Mouse (Mus musculus): ENCODE measurements around the gene Gm13289. TPM values are rescaled to one million over a fixed set of nuclear protein-coding genes. Genes with fewer than 3 reads are reported as not detected.
"Not testable (repeated sequence)": the region's sequence is repeated elsewhere in the genome, so short reads cannot be mapped to it uniquely, and the experiment has no call there.

Gm13289 gene
- total RNA-seq, 4 experiments from 2014 or later, result not detected

DNA sequence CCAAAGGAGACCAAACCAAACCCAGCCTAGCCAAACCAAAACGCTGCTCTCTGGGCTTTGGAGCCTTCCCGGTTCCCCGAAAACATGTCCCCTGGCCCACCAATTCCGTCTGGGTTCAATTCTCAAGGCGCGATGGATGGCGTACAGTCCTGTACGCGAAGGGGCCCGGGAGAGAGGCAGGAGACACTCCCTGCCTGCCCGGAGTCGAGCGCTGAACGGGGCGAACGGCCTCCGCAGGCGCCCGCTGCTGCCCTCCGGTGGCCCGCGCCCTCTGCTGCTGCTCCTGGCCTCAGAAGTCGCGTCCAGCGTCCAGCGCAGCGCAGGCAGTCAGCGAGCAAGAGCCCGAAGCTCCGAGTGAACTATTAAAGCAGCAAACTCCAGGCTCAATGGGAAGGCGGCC lies 5.6 kb downstream of the Gm13289 start:
- not testable (repeated sequence) for DNase-seq (ENCODE audit: low spot score in 2 of 2)

DNA sequence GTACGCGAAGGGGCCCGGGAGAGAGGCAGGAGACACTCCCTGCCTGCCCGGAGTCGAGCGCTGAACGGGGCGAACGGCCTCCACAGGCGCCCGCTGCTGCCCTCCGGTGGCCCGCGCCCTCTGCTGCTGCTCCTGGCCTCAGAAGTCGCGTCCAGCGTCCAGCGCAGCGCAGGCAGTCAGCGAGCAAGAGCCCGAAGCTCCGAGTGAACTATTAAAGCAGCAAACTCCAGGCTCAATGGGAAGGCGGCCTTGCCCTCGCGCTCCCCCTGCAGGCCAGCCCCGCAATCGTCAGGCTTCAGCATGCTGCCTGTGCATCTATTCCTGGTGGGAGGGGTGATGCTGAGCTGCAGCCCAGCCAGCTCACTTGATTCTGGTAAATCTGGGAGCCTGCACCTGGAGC lies 8.7 kb downstream of the Gm13289 start, which contains the start of gene Gm13276:
Gm13276 (plus strand) TSS at position 301 of the 400 bp plus-strand sequence.
- DNase-seq (ENCODE audit: low spot score in 2 of 2), result not testable (repeated sequence)

DNA sequence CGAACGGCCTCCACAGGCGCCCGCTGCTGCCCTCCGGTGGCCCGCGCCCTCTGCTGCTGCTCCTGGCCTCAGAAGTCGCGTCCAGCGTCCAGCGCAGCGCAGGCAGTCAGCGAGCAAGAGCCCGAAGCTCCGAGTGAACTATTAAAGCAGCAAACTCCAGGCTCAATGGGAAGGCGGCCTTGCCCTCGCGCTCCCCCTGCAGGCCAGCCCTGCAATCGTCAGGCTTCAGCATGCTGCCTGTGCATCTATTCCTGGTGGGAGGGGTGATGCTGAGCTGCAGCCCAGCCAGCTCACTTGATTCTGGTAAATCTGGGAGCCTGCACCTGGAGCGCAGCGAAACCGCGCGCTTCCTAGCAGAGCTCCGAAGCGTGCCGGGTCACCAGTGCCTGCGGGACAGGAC lies 11.7 kb downstream of the Gm13289 start, which contains the start of gene Gm13277:
Gm13277 (plus strand) TSS at position 231 of the 400 bp plus-strand sequence.
- peak; percentile 25 to 55 for DNase-seq (ENCODE audit: low spot score in 2 of 2)

DNA sequence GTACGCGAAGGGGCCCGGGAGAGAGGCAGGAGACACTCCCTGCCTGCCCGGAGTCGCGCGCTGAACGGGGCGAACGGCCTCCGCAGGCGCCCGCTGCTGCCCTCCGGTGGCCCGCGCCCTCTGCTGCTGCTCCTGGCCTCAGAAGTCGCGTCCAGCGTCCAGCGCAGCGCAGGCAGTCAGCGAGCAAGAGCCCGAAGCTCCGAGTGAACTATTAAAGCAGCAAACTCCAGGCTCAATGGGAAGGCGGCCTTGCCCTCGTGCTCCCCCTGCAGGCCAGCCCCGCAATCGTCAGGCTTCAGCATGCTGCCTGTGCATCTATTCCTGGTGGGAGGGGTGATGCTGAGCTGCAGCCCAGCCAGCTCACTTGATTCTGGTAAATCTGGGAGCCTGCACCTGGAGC lies 14.5 kb downstream of the Gm13289 start, which contains the start of gene Gm13278:
Gm13278 (plus strand) TSS at position 301 of the 400 bp plus-strand sequence.
- DNase-seq (ENCODE audit: low spot score in 2 of 2), result not testable (repeated sequence)

DNA sequence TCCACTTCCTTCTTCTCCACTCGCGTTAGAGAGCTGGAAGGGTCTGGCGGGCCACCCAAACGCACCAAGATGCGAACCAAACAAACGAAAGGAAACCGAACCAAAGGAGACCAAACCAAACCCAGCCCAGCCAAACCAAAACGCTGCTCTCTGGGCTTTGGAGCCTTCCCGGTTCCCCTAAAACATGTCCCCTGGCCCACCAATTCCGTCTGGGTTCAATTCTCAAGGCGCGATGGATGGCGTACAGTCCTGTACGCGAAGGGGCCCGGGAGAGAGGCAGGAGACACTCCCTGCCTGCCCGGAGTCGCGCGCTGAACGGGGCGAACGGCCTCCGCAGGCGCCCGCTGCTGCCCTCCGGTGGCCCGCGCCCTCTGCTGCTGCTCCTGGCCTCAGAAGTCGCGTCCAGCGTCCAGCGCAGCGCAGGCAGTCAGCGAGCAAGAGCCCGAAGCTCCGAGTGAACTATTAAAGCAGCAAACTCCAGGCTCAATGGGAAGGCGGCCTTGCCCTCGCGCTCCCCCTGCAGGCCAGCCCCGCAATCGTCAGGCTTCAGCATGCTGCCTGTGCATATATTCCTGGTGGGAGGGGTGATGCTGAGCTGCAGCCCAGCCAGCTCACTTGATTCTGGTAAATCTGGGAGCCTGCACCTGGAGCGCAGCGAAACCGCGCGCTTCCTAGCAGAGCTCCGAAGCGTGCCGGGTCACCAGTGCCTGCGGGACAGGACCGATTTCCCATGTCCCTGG lies 17.4 kb downstream of the Gm13289 start, which contains the start of gene Gm13275:
Gm13275 (plus strand) TSS at position 552 of the 740 bp plus-strand sequence.
- DNase-seq (ENCODE audit: low spot score in 2 of 2), result peak; percentile 62 to 66

DNA sequence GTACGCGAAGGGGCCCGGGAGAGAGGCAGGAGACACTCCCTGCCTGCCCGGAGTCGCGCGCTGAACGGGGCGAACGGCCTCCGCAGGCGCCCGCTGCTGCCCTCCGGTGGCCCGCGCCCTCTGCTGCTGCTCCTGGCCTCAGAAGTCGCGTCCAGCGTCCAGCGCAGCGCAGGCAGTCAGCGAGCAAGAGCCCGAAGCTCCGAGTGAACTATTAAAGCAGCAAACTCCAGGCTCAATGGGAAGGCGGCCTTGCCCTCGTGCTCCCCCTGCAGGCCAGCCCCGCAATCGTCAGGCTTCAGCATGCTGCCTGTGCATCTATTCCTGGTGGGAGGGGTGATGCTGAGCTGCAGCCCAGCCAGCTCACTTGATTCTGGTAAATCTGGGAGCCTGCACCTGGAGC lies 20.4 kb downstream of the Gm13289 start, which contains the start of gene Gm13279:
Gm13279 (plus strand) TSS at position 301 of the 400 bp plus-strand sequence.
- not testable (repeated sequence) for DNase-seq (ENCODE audit: low spot score in 2 of 2)

DNA sequence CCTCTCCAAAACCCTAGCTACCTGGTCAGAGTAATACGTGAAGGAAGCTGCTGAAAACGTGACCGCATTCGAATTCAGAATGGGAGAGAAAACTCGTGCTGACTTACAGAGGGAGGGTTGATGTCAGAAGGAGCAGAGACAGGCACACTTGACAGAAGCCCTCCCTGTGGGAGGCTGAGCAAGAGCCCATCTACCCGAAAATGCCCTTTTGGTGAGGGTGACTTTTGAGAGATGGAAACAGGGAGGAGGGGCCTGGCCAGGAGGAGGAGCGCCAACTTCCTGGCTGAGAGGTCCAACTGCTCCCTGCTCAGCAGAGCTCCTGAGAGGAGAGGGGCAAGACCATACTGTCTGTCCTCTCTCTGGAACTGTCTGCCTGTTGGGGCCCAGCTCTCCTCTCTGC lies 22.6 kb downstream of the Gm13289 start, which contains the start of gene Gm13285:
Gm13285 (plus strand) TSS at position 301 of the 400 bp plus-strand sequence.
- DNase-seq (ENCODE audit: low spot score in 2 of 2), result not testable (repeated sequence)

DNA sequence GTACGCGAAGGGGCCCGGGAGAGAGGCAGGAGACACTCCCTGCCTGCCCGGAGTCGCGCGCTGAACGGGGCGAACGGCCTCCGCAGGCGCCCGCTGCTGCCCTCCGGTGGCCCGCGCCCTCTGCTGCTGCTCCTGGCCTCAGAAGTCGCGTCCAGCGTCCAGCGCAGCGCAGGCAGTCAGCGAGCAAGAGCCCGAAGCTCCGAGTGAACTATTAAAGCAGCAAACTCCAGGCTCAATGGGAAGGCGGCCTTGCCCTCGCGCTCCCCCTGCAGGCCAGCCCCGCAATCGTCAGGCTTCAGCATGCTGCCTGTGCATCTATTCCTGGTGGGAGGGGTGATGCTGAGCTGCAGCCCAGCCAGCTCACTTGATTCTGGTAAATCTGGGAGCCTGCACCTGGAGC lies 26.2 kb downstream of the Gm13289 start, which contains the start of gene Gm13287:
Gm13287 (plus strand) TSS at position 301 of the 400 bp plus-strand sequence.
- not testable (repeated sequence) for DNase-seq (ENCODE audit: low spot score in 2 of 2)

DNA sequence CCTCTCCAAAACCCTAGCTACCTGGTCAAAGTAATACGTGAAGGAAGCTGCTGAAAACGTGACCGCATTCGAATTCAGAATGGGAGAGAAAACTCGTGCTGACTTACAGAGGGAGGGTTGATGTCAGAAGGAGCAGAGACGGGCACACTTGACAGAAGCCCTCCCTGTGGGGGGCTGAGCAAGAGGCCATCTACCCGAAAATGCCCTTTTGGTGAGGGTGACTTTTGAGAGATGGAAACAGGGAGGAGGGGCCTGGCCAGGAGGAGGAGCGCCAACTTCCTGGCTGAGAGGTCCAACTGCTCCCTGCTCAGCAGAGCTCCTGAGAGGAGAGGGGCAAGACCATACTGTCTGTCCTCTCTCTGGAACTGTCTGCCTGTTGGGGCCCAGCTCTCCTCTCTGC lies 28.5 kb downstream of the Gm13289 start, which contains the start of gene Gm13288:
Gm13288 (plus strand) TSS at position 301 of the 400 bp plus-strand sequence.
- not testable (repeated sequence) for DNase-seq (ENCODE audit: low spot score in 2 of 2)

DNA sequence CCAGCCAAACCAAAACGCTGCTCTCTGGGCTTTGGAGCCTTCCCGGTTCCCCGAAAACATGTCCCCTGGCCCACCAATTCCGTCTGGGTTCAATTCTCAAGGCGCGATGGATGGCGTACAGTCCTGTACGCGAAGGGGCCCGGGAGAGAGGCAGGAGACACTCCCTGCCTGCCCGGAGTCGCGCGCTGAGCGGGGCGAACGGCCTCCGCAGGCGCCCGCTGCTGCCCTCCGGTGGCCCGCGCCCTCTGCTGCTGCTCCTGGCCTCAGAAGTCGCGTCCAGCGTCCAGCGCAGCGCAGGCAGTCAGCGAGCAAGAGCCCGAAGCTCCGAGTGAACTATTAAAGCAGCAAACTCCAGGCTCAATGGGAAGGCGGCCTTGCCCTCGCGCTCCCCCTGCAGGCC lies 29.0 kb downstream of the Gm13289 start:
- not testable (repeated sequence) for DNase-seq (ENCODE audit: low spot score in 2 of 2)

DNA sequence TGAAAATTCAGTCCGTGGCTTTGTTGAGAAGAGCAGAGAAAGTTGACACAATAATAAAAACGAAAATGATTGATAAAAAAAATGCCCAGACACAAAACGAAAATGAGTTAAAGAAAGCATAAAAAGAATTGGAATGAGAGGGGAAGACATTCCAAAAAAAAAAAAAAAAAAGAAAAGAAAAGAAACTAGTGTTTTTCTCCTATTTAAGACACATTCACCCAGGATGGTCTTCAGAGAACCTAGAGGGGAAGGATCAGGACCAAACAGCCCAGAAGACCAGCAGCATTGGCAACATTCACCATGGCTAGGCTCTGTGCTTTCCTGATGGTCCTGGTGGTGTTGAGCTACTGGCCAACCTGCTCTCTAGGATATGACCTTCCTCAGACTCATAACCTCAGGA lies 39.2 kb downstream of the Gm13289 start, which contains the start of gene Ifna7:
Ifna7 (plus strand) TSS at position 301 of the 400 bp plus-strand sequence.
- no peak for DNase-seq (ENCODE audit: low spot score in 2 of 2)

DNA sequence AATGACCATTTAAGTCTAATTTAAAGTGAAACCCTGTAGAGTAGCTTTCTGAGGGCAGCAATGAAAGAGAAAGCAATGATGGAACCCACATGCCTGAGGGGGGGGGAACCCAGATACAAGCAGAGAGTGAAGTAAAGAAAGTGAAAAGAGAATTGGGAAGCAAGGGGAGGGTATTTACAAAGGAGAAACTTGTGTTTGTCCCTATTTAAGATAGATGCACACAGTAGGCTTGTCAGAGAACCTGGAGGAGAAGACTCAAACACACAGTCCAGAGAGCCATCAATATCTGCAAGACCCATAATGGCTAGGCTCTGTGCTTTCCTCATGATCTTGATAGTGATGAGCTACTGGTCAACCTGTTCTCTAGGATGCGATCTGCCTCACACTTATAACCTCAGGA lies 42.9 kb downstream of the Gm13289 start, which contains the start of gene Ifna11:
Ifna11 (plus strand) TSS at position 301 of the 400 bp plus-strand sequence.
- no peak for DNase-seq (ENCODE audit: low spot score in 2 of 2)

DNA sequence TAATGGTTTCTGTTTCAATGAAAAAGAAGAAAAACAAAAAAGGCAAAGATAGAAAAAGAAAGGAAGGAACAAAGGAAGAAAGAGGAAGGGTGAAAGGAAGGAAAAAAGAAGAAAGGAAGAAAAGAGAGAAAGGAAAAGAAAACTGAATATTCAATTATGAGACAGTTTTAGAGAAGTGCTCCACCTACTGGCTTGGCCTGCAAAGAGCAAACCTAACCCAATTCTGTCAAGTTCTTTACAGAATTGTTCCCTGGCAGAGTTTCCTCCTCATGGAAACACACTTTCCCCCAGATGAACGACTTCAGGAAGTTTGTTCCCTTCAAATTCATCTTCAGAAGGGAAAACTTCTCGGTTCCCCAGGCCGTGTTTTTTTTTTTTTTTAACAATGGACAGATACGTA lies 46.3 kb downstream of the Gm13289 start:
- DNase-seq (ENCODE audit: low spot score in 2 of 2), result no peak

Other genes starting within 250 kb of the Gm13289 start
- not detected for gene Ifna15, start 218.7 kb upstream of the Gm13289 start, total RNA-seq (2022)
- gene Ifna14, start 205.1 kb upstream of the Gm13289 start, total RNA-seq (2022), result not detected
- not detected for gene Ifna9, start 184.5 kb upstream of the Gm13289 start, total RNA-seq (2022)
- gene Ifna12, start 173.5 kb upstream of the Gm13289 start, total RNA-seq (2022), result not detected
- not detected for gene C87499, start 142.5 kb upstream of the Gm13289 start, total RNA-seq (2022)
- gene Ifna13, start 132.5 kb upstream of the Gm13289 start, total RNA-seq (2022), result not detected
- gene Ifna16, start 100.0 kb upstream of the Gm13289 start, total RNA-seq (2022), result not detected
- not detected for gene Ifna2, start 93.0 kb upstream of the Gm13289 start, total RNA-seq (2022)
- not detected for gene Ifnab, start 85.6 kb upstream of the Gm13289 start, total RNA-seq (2022)
- gene Gm26566, start 55.1 kb upstream of the Gm13289 start, total RNA-seq (2022), result 1 to 10 TPM in 1 of 4 experiments, under 1 TPM in 3; 0.72 to 1.7 (median 0.82) TPM
- 100 to 1,000 TPM in 3 of 4 experiments, 10 to 100 TPM in 1; 96.8 to 117 (median 107) TPM for gene Klhl9, start 54.5 kb upstream of the Gm13289 start, total RNA-seq (2022)
- gene Gm13271, start 22.1 kb upstream of the Gm13289 start, total RNA-seq (2022), result not detected
- not detected for gene Gm13283, start 16.8 kb upstream of the Gm13289 start, total RNA-seq (2022)
- not detected for gene Gm13290, start 3.1 kb upstream of the Gm13289 start, total RNA-seq (2022)
- not detected for gene Gm13272, start 2.9 kb downstream of the Gm13289 start, total RNA-seq (2022)
- not detected for gene Ifnz, start 5.2 kb downstream of the Gm13289 start, total RNA-seq (2022)
- gene Gm13276, start 8.8 kb downstream of the Gm13289 start, total RNA-seq (2022), result not detected
- not detected for gene Gm13277, start 11.7 kb downstream of the Gm13289 start, total RNA-seq (2022)
- not detected for gene Gm13278, start 14.6 kb downstream of the Gm13289 start, total RNA-seq (2022)
- gene Gm13275, start 17.6 kb downstream of the Gm13289 start, total RNA-seq (2022), result not detected
- gene Gm13279, start 20.5 kb downstream of the Gm13289 start, total RNA-seq (2022), result not detected
- not detected for gene Gm13285, start 22.7 kb downstream of the Gm13289 start, total RNA-seq (2022)
- gene Gm13287, start 26.3 kb downstream of the Gm13289 start, total RNA-seq (2022), result not detected
- not detected for gene Gm13288, start 28.6 kb downstream of the Gm13289 start, total RNA-seq (2022)
- not detected for gene Ifna7, start 39.3 kb downstream of the Gm13289 start, total RNA-seq (2022)
- gene Ifna11, start 43.0 kb downstream of the Gm13289 start, total RNA-seq (2022), result not detected
- gene Ifna6, start 50.5 kb downstream of the Gm13289 start, total RNA-seq (2022), result not detected
- gene Ifna5, start 58.6 kb downstream of the Gm13289 start, total RNA-seq (2022), result not detected
- gene Ifna4, start 64.9 kb downstream of the Gm13289 start, total RNA-seq (2022), result not detected
- not detected for gene Ifna1, start 73.2 kb downstream of the Gm13289 start, total RNA-seq (2022)
- gene Ifne, start 103.3 kb downstream of the Gm13289 start, total RNA-seq (2022), result not detected